Mouse (Mus musculus): Measurements from ENCODE around the gene Xrcc5.
A peak's percentile ranks its signal among the peaks of the same experiment; 100 is the strongest.

Xrcc5 gene

GRCm38 (mm10) chr1:72307317-72307798 is at the start of gene Xrcc5:
Xrcc5 (plus strand) TSS chr1:72307421.
- peak; percentile 97 for DNase-seq (ENCODE audit: low read depth)

- DNase-seq (ENCODE audit: low read depth): no peak
Observed at GRCm38 (mm10) chr1:72263099-72263498, 44.1 kb upstream of the Xrcc5 start.

- DNase-seq (ENCODE audit: low read depth): no peak
Observed at GRCm38 (mm10) chr1:72278085-72278484, 29.1 kb upstream of the Xrcc5 start.

- no peak for DNase-seq (ENCODE audit: low read depth)
Observed at GRCm38 (mm10) chr1:72282604-72283003, 24.6 kb upstream of the Xrcc5 start.

- peak; percentile 98 for DNase-seq (ENCODE audit: low read depth)
Observed at GRCm38 (mm10) chr1:72283992-72284485, 23.2 kb upstream of the Xrcc5 start, which contains the start of the genes Pecr and Tmem169. Pecr (minus strand) TSS chr1:72284314. Tmem169 (plus strand) TSS chr1:72284369.

- no peak for DNase-seq (ENCODE audit: low read depth)
Observed at GRCm38 (mm10) chr1:72284539-72284938, 22.7 kb upstream of the Xrcc5 start.

- no peak for DNase-seq (ENCODE audit: low read depth)
Observed at GRCm38 (mm10) chr1:72286904-72287303, 20.3 kb upstream of the Xrcc5 start.

- no peak for DNase-seq (ENCODE audit: low read depth)
Observed at GRCm38 (mm10) chr1:72287893-72288292, 19.3 kb upstream of the Xrcc5 start.

- no peak for DNase-seq (ENCODE audit: low read depth)
Observed at GRCm38 (mm10) chr1:72288527-72289150, 18.6 kb upstream of the Xrcc5 start.

GRCm38 (mm10) chr1:72290896-72291295 is 16.3 kb upstream of the Xrcc5 start:
- DNase-seq (ENCODE audit: low read depth): peak; percentile 73

GRCm38 (mm10) chr1:72291421-72291820 is 15.8 kb upstream of the Xrcc5 start:
- peak; percentile 9 for DNase-seq (ENCODE audit: low read depth)

- no peak for DNase-seq (ENCODE audit: low read depth)
Observed at GRCm38 (mm10) chr1:72291925-72292324, 15.3 kb upstream of the Xrcc5 start.

GRCm38 (mm10) chr1:72293869-72294663 is 13.2 kb upstream of the Xrcc5 start:
- no peak for DNase-seq (ENCODE audit: low read depth)

GRCm38 (mm10) chr1:72295746-72296145 is 11.5 kb upstream of the Xrcc5 start:
- peak; percentile 46 for DNase-seq (ENCODE audit: low read depth)

- DNase-seq (ENCODE audit: low read depth): no peak
Observed at GRCm38 (mm10) chr1:72301845-72302244, 5.4 kb upstream of the Xrcc5 start.

GRCm38 (mm10) chr1:72306241-72306640 is 980 bp upstream of the Xrcc5 start:
- no peak for DNase-seq (ENCODE audit: low read depth)

- DNase-seq (ENCODE audit: low read depth): peak; percentile 76
Observed at GRCm38 (mm10) chr1:72306679-72307181, 491 bp upstream of the Xrcc5 start.

- no peak for DNase-seq (ENCODE audit: low read depth)
Observed at GRCm38 (mm10) chr1:72308919-72309318, 1.7 kb downstream of the Xrcc5 start.

- DNase-seq (ENCODE audit: low read depth): peak; percentile 60
Observed at GRCm38 (mm10) chr1:72309744-72310424, 2.7 kb downstream of the Xrcc5 start.

GRCm38 (mm10) chr1:72312701-72313398 is 5.6 kb downstream of the Xrcc5 start:
- no peak for DNase-seq (ENCODE audit: low read depth)

- DNase-seq (ENCODE audit: low read depth): peak; percentile 82
Observed at GRCm38 (mm10) chr1:72313399-72314039, 6.3 kb downstream of the Xrcc5 start.

All from NIH3T3 (cell line).